Mouse (Mus musculus) gastrocnemius, postnatal 14 days (tissue): ENCODE measurements around the gene Arhgap36. TPM values are rescaled to one million over a fixed set of nuclear protein-coding genes. Genes with fewer than 3 reads are reported as not detected.

ENCODE experiments used
- DNase-seq: peaks from one replicate; pipeline ENCODE4 v3.0.0; 2021; ENCODE audit warnings: mixed read lengths
- intact Hi-C: fragments of 180-260 bp; cut with DNase I; formaldehyde crosslinking; loops from one replicate; pipeline ENCODE4 v1.15.1; 2025; ENCODE audit warnings: low total_unique reads
- long read RNA-seq, 2 experiments: library from polyadenylated mRNA; stranded (forward); transcript quantifications; one replicate each; pipeline ENCODE4 v2.0.0; 2021
- total RNA-seq, 2 experiments: library from RNA; stranded (reverse); gene quantifications; 2 replicates each; pipeline ENCODE4 v1.2.3; 2021

The Arhgap36 gene
- 1 to 10 TPM; 9.4 to 9.9 TPM for total RNA-seq
- long read RNA-seq, experiment 1, transcript Arhgap36-202 (13 exons, 3,033 nt), result major isoform, 14 of 15 reads
- long read RNA-seq, experiment 1, partial matches to known transcripts, result 0 of 15 reads
- long read RNA-seq, experiment 1, other reads (novel, unspliced or antisense), result 1 of 15 reads
- long read RNA-seq, experiment 2, transcript Arhgap36-202 (13 exons, 3,033 nt), result major isoform, 15 of 17 reads
- long read RNA-seq, experiment 2, partial matches to known transcripts, result 1 of 17 reads
- long read RNA-seq, experiment 2, other reads (novel, unspliced or antisense), result 1 of 17 reads

DNA sequence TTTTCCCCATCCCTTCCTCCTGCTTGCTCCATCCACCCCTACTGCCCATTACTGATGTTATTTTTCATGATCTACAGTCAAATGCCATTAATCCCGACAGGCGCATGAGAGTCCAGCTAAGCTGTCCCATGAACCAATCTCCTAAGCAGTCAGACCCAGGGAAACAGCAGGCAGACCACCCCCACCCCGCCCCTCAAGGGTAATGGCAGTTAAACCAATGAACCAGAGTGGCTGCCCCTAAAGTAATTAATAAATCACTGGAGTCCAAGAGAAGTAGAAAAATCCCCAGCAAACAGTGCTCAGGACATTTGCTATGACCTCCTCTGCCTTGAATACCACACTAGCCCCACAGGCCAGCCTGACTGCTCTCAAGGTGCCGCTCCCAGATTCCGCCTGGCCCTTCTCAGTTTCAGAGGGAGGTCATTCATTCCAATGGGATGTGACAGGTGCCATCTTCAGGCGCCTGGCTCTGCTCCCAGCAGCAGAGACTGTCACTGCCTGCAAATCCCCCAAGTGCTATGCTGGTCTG is at the start of gene Arhgap36:
Arhgap36 (plus strand) TSS at position 504 of the 529 bp plus-strand sequence.
- DNase-seq, result no peak
- intact Hi-C loops, result no loop called here

DNA sequence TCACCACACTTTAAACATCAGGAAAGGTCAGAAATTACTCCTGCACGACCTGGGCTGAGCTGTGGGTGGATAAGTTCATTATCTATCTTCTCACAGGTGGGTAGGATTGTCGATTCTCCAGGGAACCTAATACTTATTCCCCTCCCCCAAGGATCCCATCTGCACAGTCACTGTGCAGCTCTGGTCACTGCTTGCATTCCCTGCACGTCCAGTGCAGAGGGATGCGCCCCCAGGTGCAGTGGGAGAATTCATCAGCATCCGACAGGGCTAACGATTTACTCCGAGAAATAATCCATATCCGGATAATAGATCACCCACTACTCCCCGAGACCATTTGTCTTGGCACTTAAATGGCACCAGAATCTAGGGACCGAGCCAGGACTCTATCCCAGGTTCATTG is 6.0 kb upstream of the Arhgap36 start:
- DNase-seq, result no peak
- intact Hi-C loops, result no loop called here

DNA sequence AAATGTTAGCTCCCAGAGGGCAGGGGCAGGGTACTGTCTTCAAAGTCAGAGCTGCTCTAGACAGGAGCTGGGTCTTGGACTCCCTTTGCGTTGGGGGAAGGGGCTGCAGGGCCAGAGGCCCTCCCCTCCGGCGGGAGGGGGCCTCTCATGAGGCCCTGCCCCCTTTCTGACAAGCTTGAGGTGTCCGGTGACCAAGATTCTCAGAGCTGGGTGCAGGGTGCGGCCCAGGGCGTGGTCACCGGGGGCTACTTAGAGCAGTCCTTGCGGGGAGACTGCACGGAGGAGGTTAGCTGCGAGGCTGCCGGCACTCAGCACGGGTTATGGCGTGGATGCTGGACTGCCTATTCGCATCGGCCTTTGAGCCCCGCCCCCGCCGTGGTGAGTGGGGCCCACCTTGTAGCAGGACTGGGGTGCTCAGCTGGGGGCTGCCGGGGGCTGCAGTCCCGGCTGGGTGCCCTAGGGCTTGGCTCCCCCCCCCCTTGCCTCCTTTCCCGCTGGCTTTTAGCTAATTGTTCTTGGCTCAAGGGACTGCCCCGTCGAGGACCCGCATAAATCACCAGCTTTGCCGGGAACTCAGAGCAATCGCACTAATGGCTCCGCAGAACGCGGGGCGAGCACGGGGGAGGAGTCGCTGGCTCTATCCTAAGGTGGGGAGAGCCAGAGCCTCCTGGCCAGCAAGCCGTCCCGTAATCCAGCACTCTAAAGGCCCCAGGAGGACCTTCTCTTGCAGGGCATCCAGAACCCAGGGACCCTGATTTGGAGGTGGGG is 6.7 kb downstream of the Arhgap36 start:
- DNase-seq, result no peak

DNA sequence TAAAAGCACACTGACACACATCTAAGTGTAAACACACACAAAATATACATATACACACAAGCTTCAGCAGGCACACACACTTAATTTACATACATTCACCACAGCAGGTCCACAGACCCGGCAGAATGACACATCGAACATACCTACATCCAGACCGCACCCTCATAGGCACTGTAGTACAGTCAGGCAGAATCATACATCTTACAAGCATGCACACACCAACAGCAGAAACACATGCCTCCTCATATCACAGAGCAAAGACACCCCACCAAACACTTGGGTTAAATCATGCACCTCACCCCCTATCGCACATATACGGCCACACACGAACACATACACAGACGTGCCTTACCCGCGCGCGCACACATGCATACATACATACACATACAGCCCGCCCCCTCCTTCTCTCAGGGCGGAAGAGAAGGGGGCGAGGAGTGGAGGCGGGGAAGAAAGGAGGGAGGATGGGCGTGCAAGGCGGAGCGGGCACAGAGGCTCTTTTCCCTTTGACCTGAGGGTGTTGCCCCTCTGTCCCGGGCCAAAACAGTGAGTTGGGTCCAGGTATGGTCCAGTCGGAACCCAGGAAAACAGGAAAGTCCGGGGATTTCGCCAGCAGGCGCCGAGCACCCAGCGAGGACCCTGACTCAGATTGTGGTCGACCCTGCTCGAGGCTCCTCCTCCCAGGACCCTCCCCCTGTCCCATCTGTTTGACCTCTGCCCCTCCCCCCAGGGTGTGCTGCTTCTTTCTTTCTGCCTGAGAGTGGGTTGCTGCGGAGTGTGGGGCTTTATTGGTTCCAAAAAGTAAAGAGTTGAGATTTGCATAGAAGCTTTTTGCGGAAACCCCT is 16.4 kb downstream of the Arhgap36 start:
- DNase-seq, result no peak
- intact Hi-C loops, result no loop called here

More for the DNA sequence above, 6.7 kb downstream of the Arhgap36 start:
- intact Hi-C loops, result no loop called here

DNA sequence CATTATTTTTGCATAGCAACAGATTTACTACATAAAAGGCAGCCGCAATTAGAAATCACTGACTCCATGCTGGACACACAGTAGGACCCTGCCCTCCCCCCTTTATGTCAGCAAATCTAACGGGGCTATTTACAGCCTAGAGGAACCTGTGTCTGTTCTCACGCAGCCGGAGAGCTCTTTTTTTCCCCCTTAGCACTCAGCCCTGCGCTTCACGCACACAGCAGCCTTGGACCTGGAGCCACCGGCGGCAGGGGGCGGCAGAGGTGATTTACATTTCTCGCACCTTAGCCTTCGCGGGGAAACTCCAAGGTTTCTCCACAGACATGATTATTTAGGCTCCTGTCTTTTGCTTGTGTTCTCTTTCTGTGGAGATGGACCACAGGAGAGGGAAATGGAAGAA is 17.1 kb downstream of the Arhgap36 start:
- no peak for DNase-seq
- intact Hi-C loops, result no loop called here

DNA sequence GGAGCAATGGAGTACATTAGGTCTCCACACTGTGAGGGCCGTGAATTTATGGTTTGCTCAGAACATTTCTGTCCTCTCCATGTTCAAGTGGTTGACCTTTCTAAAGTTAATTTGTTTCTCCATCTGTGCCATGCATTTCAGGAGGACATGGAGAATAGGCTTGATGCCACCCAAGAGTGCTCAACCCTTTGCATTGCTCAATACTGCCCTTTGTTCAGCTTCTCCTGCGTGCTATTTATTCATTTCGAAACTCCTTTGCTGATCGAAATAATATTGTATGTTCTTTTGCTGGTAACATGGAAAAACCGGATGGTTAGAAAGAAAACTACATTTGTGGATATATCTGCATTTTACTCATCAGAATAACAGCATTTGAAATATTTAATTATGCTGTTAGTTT is 25.4 kb downstream of the Arhgap36 start:
- intact Hi-C loops, result no loop called here
- no peak for DNase-seq

DNA sequence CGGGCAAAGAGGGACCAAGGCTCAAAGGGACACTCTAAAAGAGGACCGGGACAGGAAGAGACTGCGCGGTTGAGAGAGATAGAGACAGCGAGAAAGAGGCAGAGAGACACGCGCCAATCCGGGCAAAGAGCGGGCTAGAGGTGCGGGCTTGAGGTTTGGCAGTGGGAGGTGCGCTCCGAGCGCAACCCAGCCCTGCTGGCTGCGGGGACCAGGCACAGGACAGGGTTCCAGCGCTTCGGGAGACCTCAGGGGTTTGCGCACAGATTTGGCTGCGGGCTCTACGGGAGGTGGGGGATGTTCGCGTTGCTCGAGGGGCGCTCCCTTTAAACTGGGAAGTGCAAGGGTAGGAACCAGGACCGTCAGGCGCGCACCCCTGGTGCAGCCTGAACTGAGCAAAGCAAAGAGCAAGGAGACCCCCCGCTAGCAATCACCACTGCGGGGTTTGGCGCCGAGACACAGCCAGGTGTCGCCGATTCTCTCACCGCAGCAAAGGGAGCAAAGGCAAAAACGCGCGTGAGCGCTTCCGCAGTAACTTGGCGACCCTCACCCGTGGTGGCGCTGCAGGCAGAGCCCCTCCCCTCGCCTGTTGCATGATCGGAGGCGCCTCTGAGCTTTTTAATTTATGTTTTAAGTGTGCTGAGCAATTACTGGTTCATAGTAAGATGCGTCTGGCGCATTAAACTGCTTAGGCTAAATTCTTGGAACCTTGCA is 30.1 kb downstream of the Arhgap36 start:
- DNase-seq, result no peak
- intact Hi-C loops, result no loop called here

Other genes with a start within 250 kb of the Arhgap36 start
- 10 to 100 TPM; 11.4 to 13.5 TPM for gene Enox2, start 175.7 kb upstream of the Arhgap36 start, total RNA-seq
- not detected for gene Olfr1320, start 208.4 kb downstream of the Arhgap36 start, total RNA-seq